Mouse (Mus musculus) liver, embryonic 12.5 days (tissue): ENCODE measurements around the gene Bfsp2. TPM values are rescaled to one million over a fixed set of nuclear protein-coding genes. Genes with fewer than 3 reads are reported as not detected.

Source experiments
- ATAC-seq: fragments of 200-750 bp; cut with Nextera tagmentation; 2 replicates; pipeline ENCODE4 v1.8.0; 2017; ENCODE audit warnings: moderate number of reproducible peaks, mild to moderate bottlenecking, moderate library complexity
- H3K27ac ChIP-seq: fragments of 300-500 bp; sonication (generic); 2 replicates; pipeline ENCODE4 v1.5.1; 2016; ENCODE audit warnings: mild to moderate bottlenecking
- H3K27me3 ChIP-seq: fragments of 300-500 bp; sonication (generic); replicated peaks from 2 replicates; pipeline ENCODE4 v1.6.1; 2016; ENCODE audit warnings: mild to moderate bottlenecking, moderate library complexity
- H3K36me3 ChIP-seq: fragments of 300-500 bp; sonication (generic); 2 replicates; pipeline ENCODE4 v1.6.1; 2016; ENCODE audit warnings: mild to moderate bottlenecking, moderate library complexity
- H3K4me1 ChIP-seq: fragments of 300-500 bp; sonication (generic); 2 replicates; pipeline ENCODE4 v1.6.1; 2016
- H3K4me2 ChIP-seq: fragments of 300-500 bp; sonication (generic); 2 replicates; pipeline ENCODE4 v1.6.1; 2016; ENCODE audit warnings: mild to moderate bottlenecking, moderate library complexity
- H3K4me3 ChIP-seq: fragments of 300-500 bp; sonication (generic); 2 replicates; pipeline ENCODE4 v1.5.1; 2016; ENCODE audit warnings: mild to moderate bottlenecking, moderate library complexity
- H3K9ac ChIP-seq: fragments of 300-500 bp; sonication (generic); 2 replicates; pipeline ENCODE4 v1.6.1; 2016; ENCODE audit warnings: mild to moderate bottlenecking, moderate library complexity
- H3K9me3 ChIP-seq: fragments of 300-500 bp; sonication (generic); replicated peaks from 2 replicates; pipeline ENCODE4 v1.6.1; 2016; ENCODE audit warnings: mild to moderate bottlenecking, moderate library complexity
- WGBS: fragments of 180-500 bp; shearing (Covaris S2); methylation state at CpG from one replicate; pipeline ENCODE4 v1.1.7; 2016; ENCODE audit not compliant: insufficient replicate concordance; 5-methylcytosine and 5-hydroxymethylcytosine counted together
- polyA plus RNA-seq: library from polyadenylated mRNA; unstranded; fragments of >200 nt; fragmentation: Nextera tagmentation; extraction: Ambion mirVana; gene quantifications from 2 replicates; pipeline ENCODE4 v1.2.1, GENCODE M21; 2016

The Bfsp2 gene
- polyA plus RNA-seq = 0.41 and 0.62 TPM in 2 replicates

- H3K4me2 ChIP-seq = no peak within 1 kb of the TSS
- WGBS = 76% methylated on average over 9 of the region's 9 CpGs
- ATAC-seq = no peak
- no peaks in the 10 kb centered on the region for H3K9me3 ChIP-seq
- no peak within 1 kb of the TSS for H3K4me3 ChIP-seq
- no peaks in the 10 kb centered on the region; the same call in 1 of the 2 replicates for H3K27me3 ChIP-seq
- no peak within 1 kb of the TSS for H3K27ac ChIP-seq
- no peak within 1 kb of the TSS for H3K9ac ChIP-seq
- no peaks in the 10 kb centered on the region for H3K36me3 ChIP-seq
- H3K4me1 ChIP-seq = peaks cover 8% of the 10 kb centered on the region
These were observed at the start of gene Bfsp2 for GRCm38 (mm10) chr9:103480044-103480576. Bfsp2 (minus strand) TSS chr9:103480420.

- no peaks in the 10 kb centered on the region for H3K27me3 ChIP-seq
- no peaks in the 10 kb centered on the region for H3K36me3 ChIP-seq
- H3K4me3 ChIP-seq = no peak overlapping the region
- no peak overlapping the region for H3K27ac ChIP-seq
- no peak for ATAC-seq
- H3K9ac ChIP-seq = no peak overlapping the region
- 0 out of 2 replicates have a peak, but pooled peaks cover 6% of the 10 kb centered on the region for H3K4me1 ChIP-seq
- no peaks in the 10 kb centered on the region for H3K9me3 ChIP-seq
- 38% methylated on average over 10 of the region's 10 CpGs for WGBS
- no peak overlapping the region for H3K4me2 ChIP-seq
These were observed 44.9 kb upstream of the Bfsp2 start for GRCm38 (mm10) chr9:103525041-103525537.

- no peak for ATAC-seq
- Histone ChIP-seq H3K27me3 (no peaks in the 10 kb centered on the region), H3K4me2 (no peak overlapping the region), H3K4me1 (0 out of 2 replicates have a peak, but pooled peaks cover 6% of the 10 kb centered on the region), H3K9me3 (no peaks in the 10 kb centered on the region), H3K9ac (no peak overlapping the region), H3K4me3 (no peak overlapping the region), H3K36me3 (no peaks in the 10 kb centered on the region), H3K27ac (no peak overlapping the region)
- WGBS = 41% methylated on average over 5 of the region's 5 CpGs
These were observed 44.4 kb upstream of the Bfsp2 start for GRCm38 (mm10) chr9:103524600-103524999.

- WGBS = 53% methylated on average over 7 of the region's 7 CpGs
- Histone ChIP-seq H3K27me3 (no peaks in the 10 kb centered on the region), H3K4me1 (0 out of 2 replicates have a peak, but pooled peaks cover 6% of the 10 kb centered on the region), H3K27ac (no peak overlapping the region), H3K4me2 (no peak overlapping the region), H3K9ac (no peak overlapping the region), H3K36me3 (no peaks in the 10 kb centered on the region), H3K4me3 (no peak overlapping the region), H3K9me3 (no peaks in the 10 kb centered on the region)
- no peak for ATAC-seq
These were observed 43.7 kb upstream of the Bfsp2 start for GRCm38 (mm10) chr9:103523742-103524403.

GRCm38 (mm10) chr9:103523008-103523407 lies 42.8 kb upstream of the Bfsp2 start:
- H3K27ac ChIP-seq = no peak overlapping the region
- ATAC-seq = no peak
- 48% methylated on average over 6 of the region's 6 CpGs for WGBS

GRCm38 (mm10) chr9:103513884-103514283 lies 33.7 kb upstream of the Bfsp2 start:
- Histone ChIP-seq H3K4me1 (no peaks in the 10 kb centered on the region), H3K27ac (no peak overlapping the region), H3K4me3 (no peak overlapping the region), H3K36me3 (no peaks in the 10 kb centered on the region), H3K9me3 (no peaks in the 10 kb centered on the region), H3K9ac (no peak overlapping the region), H3K4me2 (no peak overlapping the region), H3K27me3 (no peaks in the 10 kb centered on the region)
- WGBS = 62% methylated on average over 2 of the region's 2 CpGs
- ATAC-seq = no peak

More at GRCm38 (mm10) chr9:103523008-103523407, 42.8 kb upstream of the Bfsp2 start:
- 0 out of 2 replicates have a peak, but pooled peaks cover 6% of the 10 kb centered on the region for H3K4me1 ChIP-seq
- H3K27me3 ChIP-seq = no peaks in the 10 kb centered on the region
- H3K9ac ChIP-seq = no peak overlapping the region
- H3K9me3 ChIP-seq = no peaks in the 10 kb centered on the region
- H3K4me2 ChIP-seq = no peak overlapping the region
- no peak overlapping the region for H3K4me3 ChIP-seq
- H3K36me3 ChIP-seq = no peaks in the 10 kb centered on the region

- Histone ChIP-seq H3K4me2 (no peak overlapping the region), H3K4me3 (no peak overlapping the region), H3K9me3 (no peaks in the 10 kb centered on the region), H3K4me1 (no peaks in the 10 kb centered on the region), H3K27ac (no peak overlapping the region), H3K27me3 (no peaks in the 10 kb centered on the region), H3K36me3 (no peaks in the 10 kb centered on the region), H3K9ac (no peak overlapping the region)
- WGBS = 65% methylated on average over 6 of the region's 6 CpGs
- ATAC-seq = no peak
These were observed 32.0 kb upstream of the Bfsp2 start for GRCm38 (mm10) chr9:103512257-103512656.

GRCm38 (mm10) chr9:103506968-103507584 lies 26.9 kb upstream of the Bfsp2 start:
- ATAC-seq = no peak
- Histone ChIP-seq H3K9me3 (no peaks in the 10 kb centered on the region), H3K27ac (no peak overlapping the region), H3K4me3 (no peak overlapping the region), H3K36me3 (no peaks in the 10 kb centered on the region), H3K27me3 (no peaks in the 10 kb centered on the region), H3K4me2 (no peak overlapping the region), H3K9ac (no peak overlapping the region), H3K4me1 (peaks cover 12% of the 10 kb centered on the region; the same call in 1 of the 2 replicates)
- WGBS = 65% methylated on average over 7 of the region's 7 CpGs

- Histone ChIP-seq H3K27me3 (no peaks in the 10 kb centered on the region), H3K9me3 (no peaks in the 10 kb centered on the region), H3K4me3 (no peak overlapping the region), H3K9ac (no peak overlapping the region), H3K27ac (no peak overlapping the region), H3K4me1 (peaks cover 18% of the 10 kb centered on the region), H3K36me3 (no peaks in the 10 kb centered on the region), H3K4me2 (no peak overlapping the region)
- WGBS = 68% methylated on average over 5 of the region's 5 CpGs
- ATAC-seq = no peak
These were observed 24.8 kb upstream of the Bfsp2 start for GRCm38 (mm10) chr9:103505067-103505466.

- WGBS = 74% methylated on average over 1 of the region's 1 CpGs
- H3K9ac ChIP-seq = no peak overlapping the region
- H3K36me3 ChIP-seq = no peaks in the 10 kb centered on the region
- no peak overlapping the region for H3K27ac ChIP-seq
- H3K9me3 ChIP-seq = no peaks in the 10 kb centered on the region
- no peaks in the 10 kb centered on the region for H3K27me3 ChIP-seq
- peaks cover 18% of the 10 kb centered on the region for H3K4me1 ChIP-seq
- H3K4me3 ChIP-seq = no peak overlapping the region
- H3K4me2 ChIP-seq = no peak overlapping the region
- no peak for ATAC-seq
These were observed 24.4 kb upstream of the Bfsp2 start for GRCm38 (mm10) chr9:103504646-103505045.

- WGBS = 54% methylated on average over 3 of the region's 3 CpGs
- Histone ChIP-seq H3K36me3 (no peaks in the 10 kb centered on the region), H3K9me3 (no peaks in the 10 kb centered on the region), H3K4me3 (no peak overlapping the region), H3K27ac (no peak overlapping the region), H3K9ac (no peak overlapping the region), H3K4me1 (peaks cover 18% of the 10 kb centered on the region), H3K27me3 (no peaks in the 10 kb centered on the region), H3K4me2 (no peak overlapping the region)
- no peak for ATAC-seq
These were observed 23.5 kb upstream of the Bfsp2 start for GRCm38 (mm10) chr9:103503586-103504298.

GRCm38 (mm10) chr9:103502655-103503054 lies 22.4 kb upstream of the Bfsp2 start:
- no peak overlapping the region for H3K4me2 ChIP-seq
- no peak overlapping the region for H3K27ac ChIP-seq
- no peak overlapping the region for H3K9ac ChIP-seq
- no peaks in the 10 kb centered on the region for H3K27me3 ChIP-seq
- H3K4me1 ChIP-seq = peaks cover 18% of the 10 kb centered on the region
- H3K4me3 ChIP-seq = no peak overlapping the region
- 74% methylated on average over 2 of the region's 2 CpGs for WGBS
- no peak for ATAC-seq
- H3K9me3 ChIP-seq = no peaks in the 10 kb centered on the region
- H3K36me3 ChIP-seq = no peaks in the 10 kb centered on the region
